Mouse (Mus musculus): ENCODE data around the gene Tigd3. TPM values are rescaled to one million over a fixed set of nuclear protein-coding genes. Genes with fewer than 3 reads are reported as not detected.
A peak's percentile ranks its signal among the peaks of the same experiment; 100 is the strongest.
"Not testable (repeated sequence)": the region's sequence is repeated elsewhere in the genome, so short reads cannot be mapped to it uniquely, and the experiment has no call there.

Tigd3 gene
- polyA plus RNA-seq, 3 experiments from 2014 or later, result 0.36 to 1.1 (median 0.66) TPM

DNA sequence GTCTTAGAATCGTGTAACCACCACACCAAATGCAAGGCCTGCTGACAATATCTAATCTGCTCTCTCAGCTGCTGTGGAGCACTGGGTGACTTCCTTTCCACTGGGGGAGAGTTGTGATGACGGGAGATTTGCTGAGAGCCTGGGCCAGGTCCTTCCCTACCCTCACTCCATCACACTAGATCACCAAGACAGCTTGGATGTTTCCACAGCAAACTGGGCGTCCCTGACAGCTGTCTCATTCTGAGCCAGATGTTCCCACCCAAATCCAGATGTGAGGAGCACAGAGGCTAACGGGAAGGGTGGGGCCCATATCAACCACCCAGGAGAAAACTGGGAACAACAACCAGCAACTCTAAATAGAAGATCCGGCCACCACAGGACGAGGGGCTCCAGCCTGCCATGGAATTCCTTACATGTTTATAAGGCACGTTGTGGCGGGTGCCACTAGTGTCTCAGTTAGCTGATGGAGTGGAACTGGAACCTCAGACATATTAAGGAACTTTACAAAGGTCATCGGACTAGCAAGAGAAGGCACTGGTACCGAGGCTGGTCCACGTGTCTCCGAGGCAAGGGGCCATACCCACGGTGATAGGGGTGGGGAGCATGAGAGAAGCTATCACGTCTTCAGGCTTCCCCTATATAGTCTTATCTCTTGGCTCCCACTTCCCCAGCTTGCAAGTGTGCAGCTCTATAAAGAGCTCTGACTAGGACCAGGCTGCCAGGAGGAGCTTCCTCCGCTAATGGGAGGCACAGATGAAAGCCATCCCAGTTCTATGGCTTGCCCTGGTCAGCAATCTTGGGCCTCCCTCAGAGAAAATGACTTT, 28.4 kb upstream of the Tigd3 start:
- no peak for ATAC-seq

DNA sequence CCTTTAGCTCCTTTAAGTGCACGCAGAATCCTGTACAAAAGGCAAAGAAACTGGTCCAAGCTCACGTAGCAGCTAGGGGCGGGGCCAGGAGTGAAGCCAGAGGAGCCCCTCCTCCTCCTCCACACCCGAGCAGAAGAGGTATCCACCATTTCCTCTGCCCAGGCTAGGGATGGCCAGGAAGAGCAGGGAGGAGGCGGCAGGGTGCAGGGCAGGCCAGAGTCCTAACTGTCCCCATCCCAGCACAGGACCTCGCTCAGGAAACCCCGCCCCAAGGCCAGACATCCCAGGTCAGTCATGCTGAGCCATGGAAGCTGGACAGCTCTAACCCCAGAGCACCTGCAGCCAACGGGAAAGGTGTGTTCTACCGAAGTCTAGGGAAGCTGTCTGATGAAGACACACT, 27.8 kb upstream of the Tigd3 start:
- no peak for ATAC-seq

DNA sequence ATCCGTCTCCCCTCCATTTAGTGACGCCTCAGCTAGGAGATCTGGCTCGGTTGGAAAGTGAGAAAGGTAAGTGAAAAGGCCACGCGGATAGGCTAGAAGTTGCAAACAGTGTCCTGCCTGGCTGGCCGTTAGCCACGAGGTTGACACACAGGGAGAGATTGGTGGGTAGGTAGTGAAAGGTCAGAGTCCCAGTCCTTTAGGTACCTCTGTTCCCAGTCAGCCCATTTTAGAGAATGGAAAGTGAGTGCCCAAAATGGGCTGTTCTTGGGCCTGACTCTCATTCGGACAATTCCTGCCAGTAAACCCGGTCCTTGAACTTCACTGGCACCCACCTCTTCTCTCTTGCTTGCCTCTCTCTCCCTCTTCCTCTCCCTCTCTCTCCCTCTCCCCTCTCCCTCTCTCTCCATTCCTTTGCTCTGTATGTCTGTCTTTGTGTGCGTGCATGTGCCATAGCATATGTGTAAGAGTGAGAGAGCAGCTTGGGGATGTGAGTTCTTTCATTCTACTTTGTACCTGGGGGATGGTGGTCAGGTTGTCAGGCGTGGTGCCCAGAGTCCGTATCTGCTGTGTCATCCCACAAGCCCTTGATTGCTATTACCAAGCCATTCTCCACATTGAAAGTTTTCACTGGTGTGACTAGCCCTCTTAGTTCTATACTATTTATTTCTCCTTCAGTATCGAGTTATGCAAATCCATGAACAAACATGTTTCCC, 19.2 kb upstream of the Tigd3 start, which contains the start of gene Dpf2:
Dpf2 (minus strand) TSS at position 4 of the 713 bp plus-strand sequence.
- peak; percentile 8 for ATAC-seq

DNA sequence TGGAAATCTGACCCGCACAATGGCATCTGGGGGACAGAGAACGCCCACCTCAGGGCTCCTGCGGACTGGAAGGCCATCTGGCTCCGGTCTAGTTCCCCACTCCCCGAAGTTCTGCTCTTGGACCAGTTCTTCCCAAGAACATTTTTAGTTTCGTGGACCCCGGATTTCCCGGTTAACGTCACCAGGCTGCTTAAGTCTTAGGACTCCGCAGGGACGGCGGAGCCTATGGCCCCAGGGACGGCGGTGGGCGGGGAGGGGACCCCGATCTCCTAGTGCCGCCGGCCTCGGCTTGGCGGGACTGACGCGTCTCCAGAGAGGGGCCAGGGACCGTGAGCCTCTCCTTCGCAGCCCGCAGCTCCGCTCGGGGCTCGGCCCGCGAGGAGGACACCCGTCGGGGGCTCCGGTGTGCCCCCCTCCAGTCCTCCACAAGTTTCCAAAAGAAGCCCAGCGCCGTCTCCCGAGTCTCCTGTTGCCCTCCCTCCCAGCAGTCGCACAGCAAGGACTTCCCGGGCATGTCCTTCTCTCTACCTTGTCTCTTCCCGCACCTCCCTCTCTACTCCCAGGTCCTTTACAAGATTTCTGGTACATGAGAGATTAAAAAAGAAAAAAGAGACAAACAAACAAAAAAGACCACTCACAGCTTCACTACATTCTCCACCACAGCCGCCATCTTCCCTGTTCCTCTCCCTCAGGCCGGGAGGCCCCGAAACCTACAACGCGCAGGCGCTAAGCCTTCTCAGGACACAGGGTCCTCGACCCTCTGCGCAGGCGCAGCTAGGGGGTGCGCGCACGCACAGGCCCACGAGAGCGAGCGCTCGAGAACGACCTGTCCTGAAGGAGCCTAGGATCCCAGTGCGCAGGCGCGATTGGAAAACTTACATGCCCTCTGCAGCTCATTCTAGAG, 18.4 kb upstream of the Tigd3 start:
- peak; percentile 91 for ATAC-seq

DNA sequence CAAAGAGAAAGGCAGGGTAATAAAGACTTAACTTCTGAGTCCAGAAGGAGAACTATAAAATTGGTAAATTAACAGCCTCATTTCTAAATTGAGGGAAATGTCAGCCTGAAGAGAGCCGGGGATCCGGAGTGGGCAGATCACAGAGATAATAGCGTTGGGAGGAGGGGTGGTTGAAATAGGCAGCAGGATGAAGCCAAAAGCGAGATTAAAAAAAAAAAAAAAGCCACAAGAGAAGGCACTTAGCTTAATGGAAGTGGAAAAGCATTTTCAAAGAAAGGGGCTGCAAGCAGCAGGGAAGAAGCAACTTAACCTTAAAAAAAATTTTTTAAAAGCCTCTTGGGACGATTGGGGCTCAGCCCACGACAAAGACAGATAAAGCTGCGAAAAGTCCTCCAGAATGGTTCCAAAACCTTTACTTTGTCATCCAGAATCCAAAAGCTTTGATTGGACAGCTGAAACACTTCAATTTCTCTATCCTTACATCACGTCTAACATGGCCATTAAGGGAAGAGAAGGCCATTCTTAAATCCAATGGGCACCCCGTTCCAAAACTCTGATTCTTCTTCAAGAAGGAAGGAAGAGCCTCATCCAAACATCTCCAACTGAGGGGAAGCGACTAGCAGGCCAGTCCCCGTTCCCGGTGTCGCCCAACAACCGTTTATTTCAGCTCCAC, 17.6 kb upstream of the Tigd3 start:
- ATAC-seq, result no peak

DNA sequence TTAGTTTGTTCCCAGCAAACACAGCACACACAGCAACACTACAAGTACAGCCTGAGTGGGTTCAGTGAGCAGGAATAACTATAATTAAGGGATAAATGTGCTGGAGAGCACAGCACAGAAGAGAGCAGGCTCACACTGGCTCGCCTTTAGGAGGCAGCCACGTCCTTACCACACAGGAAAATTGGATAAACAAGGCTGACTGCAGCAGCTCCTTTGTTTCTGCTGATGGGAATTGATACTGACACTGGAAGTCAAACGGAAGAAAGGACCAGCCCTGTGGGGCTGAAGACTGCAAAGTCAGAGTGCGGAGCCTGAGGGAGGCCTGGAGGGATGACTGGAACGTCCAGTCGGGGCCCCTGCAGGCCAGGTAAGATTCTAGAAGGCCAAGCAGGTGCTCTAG, 16.3 kb upstream of the Tigd3 start:
- ATAC-seq, result no peak

DNA sequence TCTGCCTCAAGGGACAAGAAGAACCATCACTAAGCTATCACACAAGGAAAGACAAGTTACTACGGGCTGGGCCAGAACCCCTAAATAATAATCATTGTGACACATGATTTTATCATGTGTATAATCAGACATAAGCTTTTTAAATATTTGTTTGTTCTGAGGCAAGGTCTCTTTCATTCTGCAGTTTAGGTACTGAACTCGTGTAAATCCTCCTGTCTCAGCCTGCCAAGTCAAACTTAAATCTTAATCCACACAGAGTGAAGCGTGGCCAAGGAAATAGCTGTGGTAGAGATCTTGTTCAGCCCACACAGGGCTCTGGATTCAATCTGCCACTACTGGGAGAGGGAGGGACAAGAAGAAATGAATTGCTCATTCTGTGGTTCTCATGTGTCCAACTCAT, 13.3 kb upstream of the Tigd3 start:
- no peak for ATAC-seq

DNA sequence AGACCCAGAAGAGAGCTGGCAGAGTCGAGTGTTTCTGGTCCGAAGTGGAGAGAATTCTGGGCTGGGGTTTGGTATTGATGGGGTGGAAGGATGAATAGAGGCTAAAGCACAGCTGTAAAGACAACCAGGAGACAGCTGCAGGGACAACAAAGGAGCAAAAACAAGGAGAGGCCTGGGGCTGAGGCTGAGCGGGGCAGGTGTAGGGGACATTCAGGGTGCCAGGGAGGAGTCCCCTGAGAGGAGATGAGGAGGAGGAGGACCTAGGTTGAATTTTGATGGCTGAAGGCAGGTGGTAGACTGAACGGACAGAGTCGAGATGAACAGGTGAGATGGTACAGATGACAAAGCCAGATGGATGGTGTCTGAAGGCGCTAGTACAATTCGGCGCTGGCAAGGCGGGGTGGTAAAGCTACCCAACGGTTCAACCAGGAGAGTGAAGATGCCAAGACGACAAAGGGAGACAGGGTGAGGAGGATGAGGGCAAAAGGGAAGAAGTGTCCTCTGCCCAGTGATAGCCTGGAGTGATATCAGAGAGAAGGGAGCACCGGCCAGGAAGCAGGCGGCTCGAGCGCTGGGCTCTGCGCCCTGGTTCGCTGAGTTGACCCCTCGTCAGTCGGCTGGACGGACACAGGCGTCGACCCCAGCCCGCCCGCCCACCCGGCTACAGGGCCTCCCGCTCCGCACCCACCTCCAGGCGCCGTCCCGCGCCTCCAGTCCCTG, 507 bp downstream of the Tigd3 start:
- ATAC-seq, result no peak

DNA sequence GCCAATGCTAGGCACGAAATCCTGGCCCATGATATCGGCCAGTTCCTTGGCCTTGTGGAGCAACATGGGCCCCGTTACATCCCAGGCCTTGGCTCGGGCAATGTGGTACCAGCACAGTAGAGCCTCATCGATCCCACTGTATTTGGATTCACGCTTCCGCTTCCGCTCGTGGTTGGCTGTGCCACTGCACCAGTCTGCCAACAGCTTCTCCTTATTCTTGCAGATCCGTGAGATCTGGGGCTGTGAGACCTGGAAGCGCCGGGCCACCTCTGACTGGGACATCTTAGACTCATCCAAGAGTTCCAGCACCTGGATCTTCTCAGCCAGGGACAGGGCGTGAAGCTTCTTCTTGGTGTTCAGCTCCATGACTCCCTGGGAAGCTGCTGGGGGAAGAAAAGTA, 1.2 kb downstream of the Tigd3 start:
- no peak for ATAC-seq

DNA sequence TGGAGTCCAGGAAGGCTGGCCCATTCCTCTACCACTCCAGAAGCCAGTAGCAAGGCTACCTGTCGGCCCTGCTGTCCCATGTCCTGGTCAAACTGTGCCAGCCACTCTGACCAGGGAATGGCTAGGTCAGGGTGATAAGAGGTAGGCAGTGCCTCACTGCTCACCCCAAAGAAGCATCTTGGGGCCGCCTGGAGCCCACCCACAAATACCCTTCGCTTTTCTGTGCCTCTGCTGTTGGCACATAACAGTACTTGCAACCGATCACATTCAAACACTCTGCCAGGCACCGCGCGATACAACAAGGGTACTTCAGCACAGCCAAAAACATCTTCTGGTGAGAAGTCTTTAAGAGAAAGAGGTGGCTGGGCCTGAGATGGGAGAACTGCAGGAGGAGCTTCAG, 1.7 kb downstream of the Tigd3 start:
- no peak for ATAC-seq

DNA sequence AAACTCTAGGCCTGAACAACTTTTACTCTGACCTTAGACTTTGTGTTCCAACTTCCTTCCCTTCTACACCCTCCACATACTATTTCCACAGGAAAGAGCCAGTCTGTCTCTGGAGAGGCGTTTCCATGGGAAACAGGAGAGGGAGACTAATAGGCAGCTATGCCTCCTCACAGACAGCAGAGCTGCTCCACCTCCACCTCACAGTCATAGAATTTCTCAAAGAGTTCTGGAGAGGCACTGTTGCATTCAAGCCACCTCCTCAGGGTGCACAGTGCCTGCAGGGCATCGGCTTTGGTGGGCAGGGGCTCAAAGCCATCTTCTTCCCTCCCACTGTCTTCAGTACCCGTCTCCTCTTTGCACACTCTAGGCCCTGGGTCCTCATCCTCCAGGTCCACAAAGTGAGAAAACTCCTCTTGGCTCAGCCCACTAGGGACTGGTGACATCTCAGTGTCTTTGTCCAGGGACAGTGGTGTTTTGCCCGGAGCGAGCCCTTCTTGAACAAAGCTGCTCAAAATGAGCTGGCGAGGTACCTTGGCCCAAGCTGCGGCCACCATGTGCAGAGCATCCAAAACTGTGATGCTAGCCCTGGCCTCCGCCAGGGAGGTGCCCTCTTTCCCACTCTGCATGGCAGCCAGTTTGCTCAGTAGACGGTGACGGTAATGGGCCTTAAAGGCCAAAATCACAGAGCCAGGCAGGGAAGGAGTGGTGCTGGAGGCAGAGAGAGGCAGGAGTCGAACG, 2.3 kb downstream of the Tigd3 start:
- ATAC-seq, result no peak

DNA sequence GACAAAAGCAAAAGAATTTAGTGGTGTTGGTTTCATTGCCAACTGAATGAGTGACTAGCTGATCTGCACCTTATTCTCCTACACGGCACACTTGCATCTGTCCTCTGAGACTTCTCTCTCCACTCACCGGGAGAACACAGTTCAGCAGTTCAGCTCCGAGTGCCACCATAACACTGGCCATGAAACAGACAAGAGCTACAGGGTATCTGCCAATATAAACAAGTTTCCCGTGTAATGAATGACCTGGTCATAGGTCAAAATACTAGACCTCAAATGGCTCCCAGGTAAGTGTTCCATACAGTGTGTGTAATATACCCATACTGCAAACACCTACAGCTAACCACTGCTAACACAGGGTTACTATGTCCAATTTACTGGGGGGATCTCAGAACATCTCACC, 4.7 kb downstream of the Tigd3 start:
- no peak for ATAC-seq

DNA sequence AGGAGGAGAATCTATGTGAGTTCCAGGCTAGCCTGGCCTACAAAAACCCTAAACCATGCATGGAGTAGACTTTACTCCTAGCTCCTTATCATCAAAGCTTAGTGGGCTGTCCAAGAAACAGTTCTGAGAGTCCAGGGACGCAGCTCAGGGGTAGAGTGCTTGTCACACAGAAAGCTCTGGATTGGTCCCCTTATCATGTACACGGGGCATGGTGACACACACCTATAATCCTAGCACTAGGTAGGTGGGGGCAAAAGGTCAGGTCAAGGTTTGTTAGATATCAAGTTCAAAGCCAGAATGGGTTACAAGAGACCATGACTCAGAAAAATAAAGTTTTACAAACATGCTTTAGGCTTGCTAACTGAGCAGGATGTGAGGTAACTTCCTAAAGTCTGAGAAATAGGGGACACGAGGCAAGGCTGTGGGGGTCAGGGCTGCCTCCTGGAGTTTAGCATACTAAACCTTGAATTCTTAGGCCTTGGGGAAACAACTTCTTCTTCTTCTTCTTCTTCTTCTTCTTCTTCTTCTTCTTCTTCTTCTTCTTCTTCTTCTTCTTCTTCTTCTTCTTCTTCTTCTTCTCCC, 6.6 kb downstream of the Tigd3 start:
- ATAC-seq, result no peak

DNA sequence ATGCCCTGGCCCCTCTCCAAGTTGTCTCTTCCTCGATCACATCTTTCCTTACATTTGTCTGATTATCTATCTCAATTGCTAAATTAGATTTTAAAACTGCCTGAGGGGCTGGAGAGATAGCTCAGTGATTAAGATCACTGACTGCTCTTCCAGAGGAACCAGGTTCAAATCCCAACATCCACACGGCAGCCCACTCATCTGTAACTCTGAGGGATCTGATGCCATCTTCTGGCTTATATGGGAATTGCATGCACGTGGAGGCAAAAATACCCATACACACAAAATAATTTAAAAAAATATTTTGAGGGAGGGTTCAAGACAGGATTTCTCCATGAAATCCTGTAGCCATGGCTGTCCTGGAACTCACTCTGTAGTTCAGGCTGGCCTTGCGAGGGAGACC, 8.1 kb downstream of the Tigd3 start:
- ATAC-seq, result no peak

DNA sequence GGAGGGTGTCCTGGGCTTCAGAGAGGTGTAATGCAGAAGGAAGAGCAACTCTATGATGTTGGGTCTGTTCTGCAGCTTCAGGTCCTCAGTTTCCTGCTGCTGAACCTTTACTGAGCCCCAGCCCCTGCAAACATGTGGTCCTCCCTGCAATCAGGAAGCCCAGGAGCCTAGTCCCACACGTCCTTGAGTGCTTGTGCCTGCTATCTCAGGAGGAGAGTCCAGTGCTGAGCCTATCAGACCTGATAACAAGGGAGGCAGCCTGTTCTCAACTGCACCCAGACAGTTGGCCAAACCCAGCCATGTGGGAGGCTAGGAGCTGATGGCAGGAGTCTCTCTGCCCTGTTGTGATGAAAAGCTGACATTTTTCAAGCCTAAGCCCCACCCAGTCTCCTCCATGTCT, 10.0 kb downstream of the Tigd3 start:
- no peak for ATAC-seq

DNA sequence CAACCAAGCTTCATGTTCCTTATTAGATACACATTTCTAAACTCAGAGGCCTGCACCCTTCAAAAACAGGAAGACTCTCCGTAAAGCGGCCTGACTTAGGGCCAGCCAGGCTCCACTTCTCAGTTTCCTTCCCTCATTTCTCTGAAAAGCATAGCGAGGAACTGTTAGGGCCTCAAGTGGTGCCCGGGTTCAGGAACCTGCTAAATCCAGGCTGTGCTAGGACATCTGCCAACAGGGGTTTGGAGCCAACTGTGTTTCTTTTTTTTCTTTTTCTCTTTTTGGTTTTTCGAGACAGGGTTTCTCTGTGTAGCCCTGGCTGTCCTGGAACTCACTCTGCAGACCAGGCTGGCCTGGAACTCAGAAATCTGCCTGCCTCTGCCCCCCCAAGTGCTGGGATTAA, 11.9 kb downstream of the Tigd3 start:
- not testable (repeated sequence) for ATAC-seq

DNA sequence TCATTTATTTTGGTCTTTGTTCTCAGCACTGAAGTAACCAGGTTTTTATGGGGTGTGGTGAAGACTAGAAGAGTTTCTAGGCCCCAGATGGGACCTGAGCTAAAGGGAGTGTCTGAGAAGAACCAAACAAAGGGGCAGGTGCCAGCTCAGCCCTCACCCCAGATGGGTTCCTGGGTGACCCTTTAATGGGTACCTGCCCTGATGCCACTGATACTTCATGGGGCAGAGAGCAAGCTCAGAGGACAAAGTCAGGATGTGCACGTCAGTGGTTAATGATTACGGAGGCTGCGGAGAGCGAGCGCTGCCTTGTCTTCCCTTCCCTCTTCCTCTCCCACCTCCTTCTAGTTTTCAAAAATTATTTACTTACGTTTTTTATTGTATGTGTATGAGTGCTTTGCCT, 12.8 kb downstream of the Tigd3 start:
- ATAC-seq, result no peak

DNA sequence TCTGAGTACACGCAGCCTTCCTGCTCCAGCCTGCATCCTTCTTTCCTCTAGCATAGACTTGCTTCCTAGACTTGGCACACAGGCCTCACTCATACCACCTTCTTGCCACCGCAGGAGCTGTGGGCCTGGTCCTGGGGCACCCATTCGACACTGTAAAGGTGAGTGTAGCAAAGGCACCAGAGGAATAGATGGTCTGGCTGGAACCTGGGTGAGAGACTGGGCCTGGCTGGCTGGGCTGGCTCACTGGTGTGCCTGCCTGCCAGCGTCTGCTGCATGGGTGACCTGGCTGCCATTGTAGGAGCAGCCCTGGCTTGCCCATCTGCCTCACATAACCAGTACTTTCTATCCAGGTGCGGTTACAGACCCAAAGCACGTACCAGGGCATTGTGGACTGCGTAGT, 14.2 kb downstream of the Tigd3 start:
- ATAC-seq, result no peak

DNA sequence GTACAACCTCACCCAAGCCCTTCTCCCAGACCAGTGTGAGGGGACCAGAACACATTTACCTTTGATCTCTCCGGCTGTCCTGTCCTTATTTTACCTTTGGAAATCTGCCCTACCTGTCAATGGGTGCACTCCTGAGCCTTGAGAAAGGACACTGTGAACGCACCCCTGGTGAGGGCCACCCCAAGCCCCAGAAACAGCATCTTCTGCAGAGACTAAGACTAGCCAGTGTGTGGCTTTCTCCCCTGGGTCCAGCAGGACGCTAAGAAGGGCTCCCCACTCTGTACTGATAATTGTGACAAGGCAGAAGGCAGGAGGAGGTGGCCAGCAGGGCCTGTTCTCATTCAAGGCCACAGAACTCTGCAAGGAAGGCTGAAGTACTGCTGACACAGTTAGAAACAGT, 15.0 kb downstream of the Tigd3 start:
- ATAC-seq, result no peak

DNA sequence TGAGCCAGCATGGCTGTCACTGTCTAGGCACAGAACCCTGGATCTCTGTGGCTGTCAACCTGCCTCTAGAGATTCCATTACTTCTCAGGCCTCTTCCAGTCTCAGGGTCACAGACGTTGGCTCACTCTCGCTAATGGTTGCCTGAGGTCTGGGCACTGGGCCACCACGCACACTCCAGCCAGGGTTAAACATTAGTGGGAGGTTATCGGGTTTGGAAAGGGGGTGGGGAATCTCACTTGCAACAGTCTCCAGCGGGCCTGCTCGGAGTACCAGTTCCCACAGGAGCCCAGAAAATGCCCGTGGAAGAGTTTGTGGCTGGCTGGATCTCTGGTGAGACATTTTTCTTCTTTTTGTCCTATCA, 15.6 kb downstream of the Tigd3 start:
- ATAC-seq, result peak; percentile 3
